Comparison of ENCODE assay signal across 9 mouse cellular contexts in the genomic region with DNA sequence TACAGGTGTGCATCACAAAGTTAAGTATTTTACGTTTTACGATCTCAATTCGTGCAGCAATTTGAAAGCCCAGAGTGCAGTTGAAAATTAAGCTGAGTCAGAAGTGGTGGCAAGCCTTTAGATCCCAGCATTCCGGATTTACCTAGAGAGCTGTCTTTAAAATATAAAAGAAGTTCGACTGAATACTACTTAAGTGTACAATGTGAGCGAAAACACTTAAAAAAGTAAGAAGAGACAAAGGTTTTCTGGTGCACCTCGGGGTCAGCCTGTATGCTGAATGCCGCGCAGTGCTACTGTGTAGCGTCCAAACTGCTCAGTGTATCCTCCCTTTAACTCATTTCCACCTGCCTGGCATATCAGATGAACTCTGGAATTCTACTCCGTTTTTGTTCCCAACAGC. TPM values are rescaled to one million over a fixed set of nuclear protein-coding genes. Genes with fewer than 3 reads are reported as not detected.
DNase-seq lines count a peak whose midpoint lies in the region; TF ChIP-seq lines count a peak whose summit lies in the region.
"Had no signal": no experiment of that assay in that cellular context is flagged by ENCODE, and none has a peak within 500 bp of the region (broad histone marks: within the 10 kb centered on the region; RNA-seq: fewer than 3 reads in every experiment).

No protein-coding gene starts in this region.

- H3K4me1 ChIP-seq in embryonic fibroblast, embryonic 13.5 days (ENCODE audit: control insufficient read depth, insufficient read depth, low read length), result no peaks in the 10 kb centered on the region
- peaks cover 5% of the 10 kb centered on the region for H3K4me1 ChIP-seq in limb, embryonic 10.5 days

- TF ChIP-seq CTCF in embryonic fibroblast, embryonic 13.5 days (IDR thresholded peaks at IDR 0.05; ENCODE audit: borderline replicate concordance, insufficient read depth, low read length), result no peak

- TF ChIP-seq POLR2A in embryonic fibroblast, embryonic 13.5 days (IDR thresholded peaks at IDR 0.05; ENCODE audit: low read depth, low read length), result no peak

- H3K4me3 ChIP-seq in embryonic fibroblast, embryonic 13.5 days (ENCODE audit: insufficient read depth, low read length), result peak overlapping the region; percentile 98
- H3K4me3 ChIP-seq in limb, embryonic 10.5 days, result peak overlapping the region; percentile 60

- no peaks in the 10 kb centered on the region for H3K9me3 ChIP-seq in limb, embryonic 10.5 days (replicated peaks)

- under 1% methylated on average over 11 of the region's 11 CpGs for WGBS in limb, embryonic 10.5 days

- no peaks in the 10 kb centered on the region for H3K36me3 ChIP-seq in limb, embryonic 10.5 days

- H3K27me3 ChIP-seq in limb, embryonic 10.5 days (ENCODE audit: low read depth, poor library complexity, severe bottlenecking), result peaks cover 33% of the 10 kb centered on the region

- DNase-seq in thymus, postnatal 0 days (ENCODE audit: low spot score), result peak; percentile 47
- no peak for DNase-seq in thymus, postnatal 10 days (ENCODE audit: low spot score in 2 of 2)
- DNase-seq in limb, embryonic 10.5 days (ENCODE audit: low spot score), result no peak
- peak; percentile 61 for DNase-seq in retina, embryonic 14.5 days (ENCODE audit: low spot score)
- DNase-seq in layer of hippocampus, postnatal 36 days, result no peak
- no peak for DNase-seq in c-Kit-positive CD71-positive TER-119-positive erythroid progenitor cells, embryonic 14.5 days (ENCODE audit: low spot score)
- no peak for DNase-seq in spleen, postnatal 36 days (ENCODE audit: low spot score in 2 of 2)

- H3K27ac ChIP-seq in embryonic fibroblast, embryonic 13.5 days (ENCODE audit: insufficient read depth, low read length), result peak overlapping the region; percentile 60
- no peak overlapping the region for H3K27ac ChIP-seq in limb, embryonic 10.5 days

RNA-seq across cellular contexts. Expression of a gene that starts 12.0 kb away (rescaled TPM):
- polyA plus RNA-seq in thymus, postnatal 0 days (2015; fragmentation: Nextera tagmentation; extraction: Ambion mirVana), result 645 and 679 TPM in 2 replicates
- polyA plus RNA-seq in embryonic fibroblast, embryonic 13.5 days (2011; ENCODE audit: insufficient read length, low read depth, missing spikeins), result 0.37 and 0.98 TPM in 2 replicates
- 0.20 TPM in 1 of 2 replicates, not detected in the other for polyA plus RNA-seq in limb, embryonic 10.5 days (2016; fragmentation: Nextera tagmentation; extraction: Ambion mirVana)
- under 1 TPM; 0.25 to 0.42 TPM for total RNA-seq in layer of hippocampus, postnatal 36 days (2021)
- total RNA-seq: heart, adult 18-20 months had no signal

RNA-seq across cellular contexts. Expression of a gene that starts 13.8 kb away (rescaled TPM):
- 49.6 and 71.7 TPM in 2 replicates for polyA plus RNA-seq in thymus, postnatal 0 days (2015; fragmentation: Nextera tagmentation; extraction: Ambion mirVana)
- polyA plus RNA-seq in embryonic fibroblast, embryonic 13.5 days (2011; ENCODE audit: insufficient read length, low read depth, missing spikeins), result 1.3 TPM in 1 of 2 replicates, not detected in the other
- polyA plus RNA-seq in limb, embryonic 10.5 days (2016; fragmentation: Nextera tagmentation; extraction: Ambion mirVana), result 7.3 and 8.5 TPM in 2 replicates
- total RNA-seq in layer of hippocampus, postnatal 36 days (2021), result 10 to 100 TPM; 11.4 to 25.4 TPM

RNA-seq across cellular contexts. Expression of a gene that starts 14.1 kb away (rescaled TPM):
- 25.8 and 33.9 TPM in 2 replicates for polyA plus RNA-seq in thymus, postnatal 0 days (2015; fragmentation: Nextera tagmentation; extraction: Ambion mirVana)
- polyA plus RNA-seq in embryonic fibroblast, embryonic 13.5 days (2011; ENCODE audit: insufficient read length, low read depth, missing spikeins), result 16.3 and 22.3 TPM in 2 replicates
- polyA plus RNA-seq in limb, embryonic 10.5 days (2016; fragmentation: Nextera tagmentation; extraction: Ambion mirVana), result 10.3 and 11.8 TPM in 2 replicates
- 10 to 100 TPM; 30.5 to 35.2 TPM for total RNA-seq in layer of hippocampus, postnatal 36 days (2021)

RNA-seq across cellular contexts. Expression of a gene that starts 19.6 kb away (rescaled TPM):
- 37.1 and 39.2 TPM in 2 replicates for polyA plus RNA-seq in thymus, postnatal 0 days (2015; fragmentation: Nextera tagmentation; extraction: Ambion mirVana)
- polyA plus RNA-seq in embryonic fibroblast, embryonic 13.5 days (2011; ENCODE audit: insufficient read length, low read depth, missing spikeins), result 5.6 and 9.1 TPM in 2 replicates
- 27.4 and 36.3 TPM in 2 replicates for polyA plus RNA-seq in limb, embryonic 10.5 days (2016; fragmentation: Nextera tagmentation; extraction: Ambion mirVana)
- total RNA-seq in layer of hippocampus, postnatal 36 days (2021), result 10 to 100 TPM; 72.6 to 72.8 TPM

RNA-seq across cellular contexts. Expression of a gene that starts 21.2 kb away (rescaled TPM):
- polyA plus RNA-seq in thymus, postnatal 0 days (2015; fragmentation: Nextera tagmentation; extraction: Ambion mirVana), result 178 and 206 TPM in 2 replicates
- polyA plus RNA-seq in embryonic fibroblast, embryonic 13.5 days (2011; ENCODE audit: insufficient read length, low read depth, missing spikeins), result 2.6 TPM in 1 of 2 replicates, not detected in the other
- polyA plus RNA-seq in limb, embryonic 10.5 days (2016; fragmentation: Nextera tagmentation; extraction: Ambion mirVana), result 59.9 and 81.0 TPM in 2 replicates
- total RNA-seq in layer of hippocampus, postnatal 36 days (2021), result 10 to 100 TPM; 13.7 to 21.6 TPM

Comparison
In these comparisons a context has a peak if more than half of its experiments do, and no peak if none do; other contexts are left out.
1. DNase-seq: peak in thymus, postnatal 0 days (single experiment) and retina, embryonic 14.5 days (single experiment); none in thymus, postnatal 10 days (0 of 2), limb, embryonic 10.5 days (single experiment), layer of hippocampus, postnatal 36 days (0 of 2), c-Kit-positive CD71-positive TER-119-positive erythroid progenitor cells, embryonic 14.5 days (single experiment) and spleen, postnatal 36 days (0 of 2).
2. RNA of a gene that starts 12.0 kb away (polyA plus RNA-seq): 645 to 679 TPM in thymus, postnatal 0 days; 0.37 to 0.98 TPM in embryonic fibroblast, embryonic 13.5 days and 0.20 TPM in limb, embryonic 10.5 days; every median in the first group is over 100 times any median in the second.